Mouse (Mus musculus): ENCODE data around the gene Eef1a1.

The Eef1a1 gene

DNA sequence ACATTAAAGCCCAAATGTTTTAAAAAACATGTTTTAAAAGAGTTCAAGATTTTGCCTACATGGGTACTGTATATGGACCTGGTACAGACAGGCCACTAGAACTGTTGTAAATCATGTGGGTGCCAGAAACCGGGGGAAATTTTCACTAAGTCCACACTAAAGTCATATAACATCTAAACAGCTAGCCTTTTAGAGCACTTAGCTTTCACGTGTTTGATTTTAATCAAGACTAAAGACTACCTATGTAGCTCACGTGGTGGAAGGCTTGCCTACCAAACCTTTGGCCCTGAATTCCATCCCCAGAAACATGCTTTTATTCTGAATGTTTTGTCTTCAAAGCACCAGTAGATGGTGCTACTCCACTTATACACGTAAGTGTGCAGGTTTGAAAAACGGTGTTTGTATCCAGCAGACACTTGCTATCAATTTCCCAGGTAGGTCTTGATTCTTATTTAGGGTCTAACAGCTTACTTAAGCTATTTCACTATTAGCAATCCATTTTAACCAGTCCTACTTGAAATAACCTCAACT lies 11.9 kb downstream of the Eef1a1 start:
- peak; percentile 68 for DNase-seq (ENCODE audit: low read depth, low spot score)

DNA sequence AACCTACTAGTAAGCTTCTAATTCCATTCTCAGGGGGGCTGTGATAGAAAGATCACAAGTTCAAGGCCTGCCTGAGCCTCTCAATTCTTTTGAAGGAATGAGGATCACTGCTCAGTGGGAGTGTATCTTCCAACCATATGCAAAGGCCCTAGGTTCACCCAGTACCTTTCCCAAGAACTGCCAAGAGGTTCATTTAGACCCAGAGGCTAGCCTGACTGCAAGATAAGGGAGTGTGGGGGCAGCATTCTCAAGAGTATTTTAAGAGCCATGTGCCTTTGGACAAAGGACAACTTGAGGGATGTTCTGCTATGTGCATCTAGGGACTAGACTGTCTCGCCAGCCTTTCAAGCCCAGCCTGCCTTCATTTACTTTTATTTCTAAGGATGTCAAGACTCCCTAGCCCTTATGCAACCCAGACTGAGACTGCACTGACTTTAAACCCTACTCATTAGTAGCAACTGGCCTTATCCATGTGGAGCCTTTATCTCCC lies 12.4 kb downstream of the Eef1a1 start:
- DNase-seq (ENCODE audit: low read depth, low spot score) = peak; percentile 52

DNA sequence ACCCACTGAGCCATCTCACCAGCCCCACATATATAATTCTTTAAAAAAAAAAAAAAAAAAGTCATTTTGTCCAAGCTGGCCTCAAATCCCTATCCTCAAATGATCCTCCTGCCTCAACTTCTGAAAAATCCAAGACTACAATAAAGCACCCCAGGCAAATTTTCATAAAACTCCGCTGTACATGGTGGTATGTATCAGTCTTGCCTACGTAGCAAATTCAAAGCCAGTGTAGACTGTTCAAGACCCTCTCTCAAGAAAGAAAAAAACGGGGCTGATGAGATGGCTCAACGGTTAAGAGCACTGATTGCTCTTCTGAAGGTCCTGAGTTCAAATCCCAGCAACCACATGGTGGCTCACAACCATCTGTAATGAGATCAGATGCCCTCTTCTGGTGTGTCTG lies 13.1 kb downstream of the Eef1a1 start:
- DNase-seq (ENCODE audit: low read depth, low spot score) = peak; percentile 40

DNA sequence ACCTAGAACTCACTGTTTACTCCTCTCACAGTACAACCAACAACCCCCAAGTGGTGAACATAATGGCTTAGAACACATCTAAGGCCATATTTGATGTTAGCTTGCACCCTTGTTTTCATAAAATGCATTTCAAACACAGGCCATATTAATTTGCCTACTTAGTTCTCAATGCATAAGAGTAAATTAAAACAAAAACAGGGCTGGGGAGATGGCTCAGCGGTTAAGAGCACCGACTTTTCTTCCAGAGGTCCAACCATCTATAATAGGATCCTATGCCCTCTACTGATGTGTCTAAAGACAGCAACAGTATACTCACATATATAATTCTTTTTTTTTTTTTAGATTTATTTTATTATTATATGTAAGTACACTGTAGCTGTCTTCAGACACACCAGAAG lies 13.6 kb downstream of the Eef1a1 start:
- DNase-seq (ENCODE audit: low read depth, low spot score) = peak; percentile 17

DNA sequence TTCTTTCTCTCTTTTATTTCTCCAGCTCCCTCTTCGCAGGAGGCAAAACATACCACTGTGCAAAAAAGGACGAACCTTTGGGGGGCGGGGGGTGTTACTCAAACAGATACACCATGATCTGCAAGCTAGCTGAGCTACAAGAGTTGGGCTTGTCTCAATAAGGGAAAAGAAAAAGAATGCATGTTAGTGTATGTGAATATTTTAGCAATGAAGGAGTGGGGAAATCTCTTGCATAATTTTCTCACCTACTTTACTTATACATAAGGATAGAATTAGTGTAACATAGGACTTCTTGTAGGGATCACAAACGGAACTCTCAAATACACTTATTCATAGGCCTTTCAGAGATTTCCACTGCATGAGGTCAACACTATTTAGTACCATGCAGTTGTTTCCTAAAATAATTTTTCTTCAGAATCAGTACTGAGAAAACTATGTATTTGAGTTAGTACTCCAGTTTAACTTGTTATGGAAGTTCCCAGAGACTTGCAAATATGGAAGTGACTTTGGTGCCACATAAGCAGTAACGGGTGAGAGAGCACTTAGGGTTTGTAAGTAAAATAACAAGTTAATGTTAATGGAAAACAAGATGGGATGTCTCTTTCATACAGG lies 14.1 kb downstream of the Eef1a1 start:
- DNase-seq (ENCODE audit: low read depth, low spot score) = peak; percentile 17

DNA sequence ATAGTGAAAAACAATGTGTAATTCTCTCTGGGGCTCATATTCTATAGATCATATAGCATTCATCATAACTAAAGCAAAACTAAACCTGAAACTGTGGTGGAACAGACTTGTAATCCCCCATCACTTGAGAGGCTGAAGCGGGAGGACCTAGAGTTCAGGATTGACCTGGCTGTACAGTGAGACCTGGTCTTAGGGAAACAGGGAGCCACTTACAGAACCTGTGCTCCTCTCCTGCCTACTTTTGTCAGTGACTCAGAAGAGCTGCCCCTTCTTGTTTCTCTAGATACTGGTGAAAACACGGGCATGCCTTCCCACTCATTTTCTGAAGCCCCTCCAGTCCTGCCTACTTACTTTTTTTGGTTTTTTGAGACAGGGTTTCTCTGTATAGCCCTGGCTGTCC lies 14.7 kb downstream of the Eef1a1 start:
- no peak for DNase-seq (ENCODE audit: low read depth, low spot score)

DNA sequence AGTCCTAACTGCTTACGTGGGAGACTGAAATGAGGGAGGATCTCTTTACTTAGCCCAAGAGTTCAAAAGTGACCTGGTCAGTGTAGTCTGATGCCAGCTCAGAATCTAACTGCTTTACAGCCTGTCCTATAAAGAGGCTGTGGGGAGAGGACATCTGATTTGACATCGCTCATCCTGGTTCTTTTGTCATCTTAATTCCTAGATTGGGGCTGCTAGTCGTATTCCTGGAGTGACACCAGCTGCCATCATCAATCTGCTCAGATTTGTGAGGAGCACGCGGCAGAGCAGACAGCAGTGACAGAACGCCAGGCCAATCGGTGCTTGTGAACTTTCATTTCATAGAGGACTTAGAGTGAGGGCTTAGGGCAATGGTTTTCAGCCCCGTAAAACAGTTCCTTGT lies 15.4 kb downstream of the Eef1a1 start:
- no peak for DNase-seq (ENCODE audit: low read depth, low spot score)

DNA sequence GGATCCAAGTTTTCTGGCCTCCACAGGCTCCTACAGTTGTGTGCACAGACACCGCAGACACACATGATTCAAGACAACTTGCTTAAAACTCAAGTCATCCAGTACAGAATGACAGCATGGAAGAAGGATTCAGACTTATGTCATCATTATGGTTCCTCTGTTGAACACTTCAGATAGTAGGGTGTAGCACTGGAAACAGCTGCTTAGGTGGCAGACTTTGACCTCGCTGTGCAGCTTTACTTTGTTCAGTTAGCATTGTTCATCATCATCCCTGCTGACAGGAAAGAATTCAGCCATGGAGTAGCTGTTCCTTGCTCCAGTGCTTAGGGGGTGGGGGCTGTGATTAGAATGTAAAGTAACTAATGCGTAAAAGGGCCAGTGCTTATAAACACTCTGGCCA lies 23.2 kb downstream of the Eef1a1 start:
- DNase-seq (ENCODE audit: low read depth, low spot score) = no peak

DNA sequence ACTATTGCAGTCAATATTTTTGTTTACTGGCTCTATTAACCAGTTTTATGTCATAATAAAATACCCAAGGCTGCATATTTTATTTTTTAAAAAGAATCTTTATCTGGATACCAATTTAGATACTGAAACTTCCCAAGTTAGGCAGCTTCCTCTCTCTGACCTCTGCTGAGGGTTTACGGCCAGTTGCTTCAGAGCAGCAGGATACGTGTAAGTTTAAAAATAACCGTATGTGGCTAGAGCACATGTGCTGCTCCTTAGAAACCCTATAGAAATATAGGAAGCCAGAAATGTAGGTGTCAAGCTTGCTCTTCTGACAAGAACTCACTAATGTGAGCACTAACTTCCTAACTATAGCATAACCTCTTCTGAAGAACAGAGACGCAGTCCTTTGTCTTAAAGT lies 25.6 kb downstream of the Eef1a1 start:
- no peak for DNase-seq (ENCODE audit: low read depth, low spot score)

DNA sequence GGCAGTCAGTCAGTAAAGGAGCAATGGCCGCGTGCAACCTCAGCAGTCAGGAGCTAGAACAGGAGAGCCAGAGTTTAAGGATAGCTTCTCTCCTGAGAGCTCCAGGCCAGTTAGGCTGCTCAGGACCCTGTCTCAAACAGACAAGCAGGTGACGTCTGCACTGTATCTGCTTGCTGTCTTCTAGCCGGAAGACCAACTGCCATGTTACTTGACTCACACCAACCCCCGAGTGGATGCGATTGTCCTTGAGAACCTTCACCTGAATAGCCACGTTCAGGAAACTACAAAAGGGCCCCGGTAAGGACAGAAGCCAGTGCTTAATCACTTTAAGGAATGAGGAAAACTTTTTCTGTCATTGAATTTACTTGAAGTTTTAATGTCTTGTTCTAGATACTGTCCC lies 31.9 kb downstream of the Eef1a1 start:
- no peak for DNase-seq (ENCODE audit: low read depth, low spot score)

DNA sequence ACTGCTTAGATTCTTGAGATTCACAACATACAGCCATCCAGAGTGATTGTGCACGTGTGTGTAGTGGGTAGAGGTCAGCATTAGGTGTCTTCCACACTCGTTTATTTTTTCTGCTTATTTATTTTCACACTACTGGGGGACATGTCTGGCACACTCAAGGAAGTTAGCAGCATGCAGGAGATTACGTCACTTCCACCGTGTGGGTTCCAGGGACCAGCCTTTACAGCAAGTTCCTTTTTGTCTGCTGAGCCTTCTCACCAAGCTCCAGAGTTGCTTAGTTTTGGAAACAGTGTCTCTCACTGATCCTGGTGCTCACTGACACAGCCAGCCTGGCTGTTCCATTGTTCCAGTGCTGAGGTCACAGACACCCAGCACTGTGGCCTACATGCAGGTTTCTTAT lies 37.6 kb downstream of the Eef1a1 start:
- no peak for DNase-seq (ENCODE audit: low read depth, low spot score)

DNA sequence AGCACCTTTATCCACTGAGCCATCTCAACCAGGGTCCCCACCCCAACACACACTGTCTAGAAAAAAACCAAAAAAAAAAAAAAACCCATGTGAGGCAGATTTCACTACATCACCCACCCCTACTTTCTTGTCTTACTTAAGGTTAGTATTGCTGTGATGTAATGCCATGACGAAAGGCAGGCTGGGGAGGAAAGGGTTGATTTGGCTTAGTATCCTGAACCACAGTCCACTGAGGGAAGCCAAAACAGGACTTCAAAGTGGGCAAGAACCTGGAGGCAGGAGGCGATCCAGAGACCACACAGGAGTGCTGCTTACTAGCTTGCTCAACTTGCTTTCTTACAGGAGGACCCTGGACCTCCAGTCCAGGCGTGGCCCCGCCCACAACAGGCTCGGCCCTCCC lies 38.5 kb downstream of the Eef1a1 start:
- no peak for DNase-seq (ENCODE audit: low read depth, low spot score)

DNA sequence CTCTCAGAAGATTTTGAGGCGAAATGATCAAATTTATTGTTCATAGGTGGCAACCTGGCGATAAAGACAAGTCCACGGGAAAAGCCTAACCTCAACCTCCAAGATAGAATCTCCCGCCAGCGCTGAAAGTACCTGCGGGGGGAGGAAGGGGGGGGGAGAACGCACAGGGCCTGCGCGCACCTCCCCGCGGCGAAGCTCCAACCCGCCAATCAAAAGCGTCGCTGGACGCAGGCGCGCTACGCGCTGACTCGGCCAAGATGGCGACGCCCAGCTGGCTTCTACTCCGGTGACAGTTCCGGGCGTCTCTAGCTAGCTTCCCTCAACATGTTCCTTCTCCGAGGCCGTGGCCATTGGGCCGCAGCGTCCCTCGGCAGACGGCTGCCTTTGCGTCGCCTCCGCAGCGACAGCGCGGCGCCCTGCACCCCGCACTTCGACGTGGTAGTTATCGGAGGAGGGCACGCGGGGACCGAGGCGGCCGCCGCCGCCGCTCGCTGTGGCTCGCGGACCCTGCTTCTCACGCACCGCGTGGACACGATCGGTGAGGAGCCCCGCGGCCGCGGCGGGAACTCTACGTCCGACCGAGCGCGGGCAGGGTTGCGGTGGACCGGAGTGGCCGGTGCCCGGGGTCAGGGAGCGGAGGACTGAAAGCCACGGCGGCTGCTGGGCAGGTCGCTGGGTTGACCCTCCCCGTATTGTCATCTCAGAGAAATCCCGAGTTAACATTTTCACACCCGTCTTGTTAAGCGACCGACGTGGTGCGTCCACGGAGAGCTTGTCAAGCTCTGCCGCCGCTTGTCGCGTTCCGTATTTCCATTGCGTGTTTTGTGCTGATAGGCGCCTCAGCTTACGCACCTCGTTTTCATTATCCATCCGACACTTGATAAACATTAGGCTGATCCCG lies 40.7 kb downstream of the Eef1a1 start, which contains the start of the genes Mto1 and Gm17324:
TSS of gene Mto1 (plus strand) at position 236 of the 901 bp plus-strand sequence.
TSS of gene Gm17324 (minus strand) at position 814 of the 901 bp plus-strand sequence.
- peak; percentile 95 for DNase-seq (ENCODE audit: low read depth, low spot score)

DNA sequence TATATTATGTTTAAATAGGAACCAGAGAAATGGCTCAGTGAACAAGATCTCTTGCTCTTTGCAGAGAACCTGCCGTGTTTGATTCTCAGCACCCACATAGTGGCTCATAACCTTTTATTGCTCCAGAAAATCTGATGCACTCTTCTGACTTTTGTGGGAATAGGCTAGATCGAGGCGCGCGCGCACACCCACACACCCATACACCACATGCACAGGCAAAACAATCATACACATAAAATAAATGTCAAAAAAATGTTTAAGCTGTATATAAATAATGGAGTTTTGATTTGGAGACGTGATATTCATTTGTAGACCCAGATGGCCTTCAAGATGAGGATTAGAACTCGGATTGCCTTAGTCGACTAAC lies 41.4 kb downstream of the Eef1a1 start:
- DNase-seq (ENCODE audit: low read depth, low spot score) = no peak

DNA sequence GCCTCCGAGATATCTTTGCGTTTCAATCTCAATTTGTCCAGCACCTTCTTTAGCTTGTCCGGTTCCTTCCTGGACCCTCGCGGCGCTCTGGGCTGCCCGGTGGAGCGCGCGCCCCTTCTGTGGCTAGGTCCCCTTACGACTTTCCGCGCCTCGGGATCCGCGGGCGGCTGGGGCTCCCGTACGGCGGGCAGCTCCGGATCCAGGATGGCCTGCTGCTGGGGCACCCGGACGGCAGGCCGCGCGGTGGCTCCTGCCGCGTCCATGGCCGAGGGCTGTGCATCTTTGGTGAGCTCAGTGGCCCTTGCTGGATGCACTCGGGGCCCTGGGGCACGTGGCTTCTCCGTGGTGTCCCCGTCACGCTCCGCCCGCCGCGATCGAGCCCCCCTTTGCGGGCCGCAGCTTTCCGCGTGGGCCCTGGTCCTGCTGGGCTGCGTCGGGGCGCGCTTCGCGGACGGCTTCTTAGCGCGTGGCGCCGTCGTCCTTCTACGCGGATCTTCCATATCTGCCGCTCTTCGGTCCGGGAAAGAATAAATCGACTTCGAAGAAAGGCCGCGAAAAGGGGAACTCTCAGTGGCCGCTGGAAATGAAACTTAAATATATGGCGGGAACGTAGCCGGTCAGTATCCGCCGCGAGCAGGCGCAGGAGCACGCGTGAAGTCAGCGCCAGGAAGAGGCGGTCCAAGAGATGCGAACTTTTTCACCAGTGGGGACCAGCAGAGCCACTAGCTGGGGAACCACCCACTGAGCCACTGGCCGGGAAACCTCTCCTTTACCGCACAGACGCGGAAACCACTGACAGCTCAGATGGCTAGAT lies 46.2 kb downstream of the Eef1a1 start, which contains the start of gene Cgas:
TSS of gene Cgas (minus strand) at position 659 of the 814 bp plus-strand sequence.
- no peak for DNase-seq (ENCODE audit: low read depth, low spot score)

DNA sequence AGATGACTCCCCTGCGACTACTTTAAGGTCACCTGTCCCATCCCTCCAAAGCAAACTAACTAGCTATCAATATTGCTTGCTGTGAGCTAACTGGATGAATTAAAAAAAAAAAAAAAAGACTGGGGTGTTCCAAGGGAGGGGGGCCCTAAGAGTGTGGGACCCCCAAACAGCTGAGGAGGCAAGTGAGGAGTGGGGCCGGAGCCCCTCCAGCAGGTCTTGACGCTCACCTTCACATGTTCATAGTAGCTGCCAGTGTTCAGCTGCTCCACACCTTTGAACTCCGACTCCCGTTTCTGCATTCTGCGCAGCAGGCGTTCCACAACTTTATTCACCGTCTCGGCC lies 46.7 kb downstream of the Eef1a1 start:
- no peak for DNase-seq (ENCODE audit: low read depth, low spot score)

DNA sequence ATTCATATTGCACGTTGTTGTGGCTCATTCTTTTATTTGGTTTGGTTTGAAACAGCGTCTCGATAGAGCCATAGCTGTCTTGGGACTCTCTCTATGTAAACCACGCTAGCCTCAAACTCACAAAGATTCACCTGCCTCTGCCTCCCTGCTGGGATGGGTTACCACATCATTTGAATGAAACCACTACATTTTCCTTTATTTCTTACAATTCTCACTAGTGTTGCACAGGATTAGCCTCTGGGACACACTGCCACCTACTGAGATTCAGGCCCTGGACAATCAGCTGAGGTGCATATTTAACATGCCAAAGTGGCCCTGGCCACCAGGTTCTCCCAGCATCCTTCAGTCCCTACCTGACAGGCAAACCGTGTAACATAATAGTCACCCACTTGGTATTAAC lies 49.5 kb downstream of the Eef1a1 start:
- DNase-seq (ENCODE audit: low read depth, low spot score) = no peak

DNA sequence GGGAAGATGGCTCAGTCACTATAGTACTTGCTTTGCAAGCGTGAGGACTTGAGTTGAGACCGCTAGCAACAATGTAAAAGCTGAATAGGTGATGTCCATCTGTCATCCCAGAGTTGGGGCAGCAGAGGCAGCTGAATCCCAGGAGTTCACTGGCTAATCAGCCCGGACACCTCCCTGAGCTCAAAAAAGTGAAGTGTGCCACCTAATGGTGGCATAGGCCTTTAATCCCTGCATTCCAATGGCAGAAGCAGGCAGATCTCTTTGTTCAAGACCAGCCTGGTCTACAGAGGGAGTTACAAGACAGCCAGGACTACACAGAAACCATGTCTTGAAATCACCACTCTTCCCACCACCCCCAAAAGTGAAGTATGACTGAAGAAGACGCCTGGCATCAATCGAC lies 56.5 kb downstream of the Eef1a1 start:
- DNase-seq (ENCODE audit: low read depth, low spot score) = no peak

DNA sequence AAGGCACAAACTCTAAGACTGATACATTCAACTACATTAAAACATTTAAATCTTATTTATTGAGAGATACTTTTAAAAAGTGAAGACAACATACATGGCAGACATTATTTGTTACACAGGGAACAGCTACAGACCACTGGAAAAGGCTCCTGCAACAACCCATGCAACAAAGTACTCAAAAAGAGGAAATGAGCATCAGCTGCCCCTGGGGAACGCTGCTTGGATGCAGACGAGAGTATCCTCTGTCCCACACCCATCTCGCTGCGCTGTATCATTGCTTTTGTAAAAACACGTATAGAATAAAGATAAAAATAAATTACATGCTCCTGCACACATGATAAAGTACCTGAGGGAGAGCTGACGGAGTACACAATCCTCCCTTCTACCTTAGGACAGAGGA lies 58.5 kb downstream of the Eef1a1 start:
- DNase-seq (ENCODE audit: low read depth, low spot score) = no peak

DNA sequence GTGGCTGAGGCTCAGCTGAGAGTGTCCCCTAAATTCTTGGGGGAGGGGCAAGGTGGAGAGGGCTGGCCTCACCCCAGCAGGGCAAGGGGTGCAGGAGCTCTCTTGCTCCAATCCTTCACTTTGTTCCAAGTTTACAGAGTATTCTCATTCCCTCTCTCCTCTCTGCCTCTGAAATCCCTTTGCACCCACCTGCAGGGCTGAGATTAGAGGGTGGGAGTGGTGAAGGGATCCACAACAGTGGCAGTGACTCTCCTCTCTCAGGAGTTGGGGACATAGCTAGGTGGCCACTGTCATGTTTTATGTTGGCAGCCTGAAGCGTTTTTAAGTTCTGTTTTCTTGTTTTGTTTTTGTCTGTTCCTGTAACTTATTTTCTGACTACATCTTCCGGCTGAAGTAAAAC lies 59.4 kb downstream of the Eef1a1 start:
- DNase-seq (ENCODE audit: low read depth, low spot score) = no peak

DNA sequence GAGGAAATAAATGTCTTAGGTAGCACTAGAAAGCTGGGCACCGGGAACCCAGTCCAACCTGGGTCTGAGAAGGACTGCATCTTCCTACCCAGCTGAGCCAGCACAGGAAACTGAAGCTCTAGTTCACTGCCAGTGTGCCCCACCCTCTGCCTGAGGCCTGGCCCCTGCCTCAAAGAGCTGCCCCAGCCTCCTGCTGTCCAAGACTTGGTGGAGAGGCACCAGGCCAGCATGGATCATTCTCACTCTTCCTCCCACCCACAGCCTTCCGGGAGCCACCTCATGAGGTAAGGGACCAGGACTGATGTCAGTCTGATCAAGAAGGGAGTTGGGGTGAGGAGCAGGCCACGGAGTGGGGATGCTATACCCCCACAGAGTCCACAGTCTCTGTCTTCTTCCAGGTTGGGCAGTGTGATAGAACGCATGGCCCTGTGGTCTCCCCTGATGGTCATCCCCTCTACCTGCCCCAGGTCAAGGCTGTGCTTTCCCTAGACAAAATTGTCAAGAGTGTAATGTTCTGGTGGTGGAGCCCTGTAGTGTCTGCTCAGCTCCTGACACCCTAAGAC lies 60.0 kb downstream of the Eef1a1 start:
- no peak for DNase-seq (ENCODE audit: low read depth, low spot score)
